Mouse (Mus musculus) left cerebral cortex, postnatal 4 days (tissue): ENCODE measurements around the gene Togaram2. TPM values are rescaled to one million over a fixed set of nuclear protein-coding genes. Genes with fewer than 3 reads are reported as not detected.

Experiments
- total RNA-seq, 2 experiments: library from RNA; stranded (reverse); gene quantifications; 2 replicates each; pipeline ENCODE4 v1.2.3; 2021

Togaram2 gene
- total RNA-seq, 2 experiments from 2014 or later = 0.86 to 1.8 TPM

Other genes with a start within 250 kb of the Togaram2 start
- gene Gm4707, start 213.3 kb upstream of the Togaram2 start, total RNA-seq = 1 to 10 TPM; 2.1 to 5.8 TPM
- 10 to 100 TPM; 50.3 to 59.2 TPM for gene Smchd1, start 197.9 kb upstream of the Togaram2 start, total RNA-seq
- gene Ndc80, start 146.4 kb upstream of the Togaram2 start, total RNA-seq = 1 to 10 TPM; 3.5 to 3.8 TPM
- gene Spdya, start 121.2 kb upstream of the Togaram2 start, total RNA-seq = 1 to 10 TPM; 2.4 to 2.9 TPM
- 10 to 100 TPM; 50.1 to 53.6 TPM for gene Wdr43, start 57.4 kb upstream of the Togaram2 start, total RNA-seq
- under 1 TPM; 0.08 to 0.12 TPM for gene Pcare, start 79.6 kb downstream of the Togaram2 start, total RNA-seq
- gene Clip4, start 95.2 kb downstream of the Togaram2 start, total RNA-seq = 10 to 100 TPM; 33.2 to 36.7 TPM